Mouse (Mus musculus) lung, embryonic 16.5 days (tissue): Measurements from ENCODE around the gene Ccdc92b. TPM values are rescaled to one million over a fixed set of nuclear protein-coding genes. Genes with fewer than 3 reads are reported as not detected.
A peak's percentile ranks its signal among the peaks of the same experiment; 100 is the strongest.

Experiments
- ATAC-seq: fragments of 200-750 bp; cut with Nextera tagmentation; 2 replicates; pipeline ENCODE4 v1.8.0; 2017; ENCODE audit warnings: low read depth, mild to moderate bottlenecking, moderate library complexity
- H3K27ac ChIP-seq: fragments of 300-500 bp; sonication (generic); 2 replicates; pipeline ENCODE4 v1.5.1; 2014; ENCODE audit warnings: mild to moderate bottlenecking, control low read depth, low read length
- H3K27me3 ChIP-seq: fragments of 300-500 bp; sonication (generic); 2 replicates; pipeline ENCODE4 v1.6.1; 2014; ENCODE audit warnings: low read depth, low read length, mixed read lengths; ENCODE audit not compliant: control insufficient read depth, insufficient read depth
- H3K36me3 ChIP-seq: fragments of 300-500 bp; sonication (generic); 2 replicates; pipeline ENCODE4 v1.6.1; 2014; ENCODE audit warnings: low read length; ENCODE audit not compliant: control insufficient read depth, insufficient read depth
- H3K4me1 ChIP-seq: fragments of 300-500 bp; sonication (generic); replicated peaks from 2 replicates; pipeline ENCODE4 v1.6.1; 2014; ENCODE audit warnings: low read length, mixed read lengths; ENCODE audit not compliant: control insufficient read depth, insufficient read depth
- H3K4me2 ChIP-seq: fragments of 300-500 bp; sonication (generic); 2 replicates; pipeline ENCODE4 v1.6.1; 2014; ENCODE audit warnings: low read depth, low read length, control low read depth
- H3K4me3 ChIP-seq: fragments of 300-500 bp; sonication (generic); 2 replicates; pipeline ENCODE4 v1.5.1; 2014; ENCODE audit warnings: mild to moderate bottlenecking, low read length, control low read depth
- H3K9ac ChIP-seq: fragments of 300-500 bp; sonication (generic); 2 replicates; pipeline ENCODE4 v1.6.1; 2014; ENCODE audit warnings: low read length, control low read depth
- H3K9me3 ChIP-seq: fragments of 300-500 bp; sonication (generic); 2 replicates; pipeline ENCODE4 v1.6.1; 2016; ENCODE audit warnings: low read length; ENCODE audit not compliant: control insufficient read depth
- WGBS: fragments of 180-500 bp; shearing (Covaris S2); extraction: QIAGEN DNeasy Blood & Tissue Kit; methylation state at CpG from one replicate; pipeline ENCODE4 v1.1.7; 2014; 5-methylcytosine and 5-hydroxymethylcytosine counted together
- polyA plus RNA-seq: library from polyadenylated mRNA; unstranded; fragments of >200 nt; fragmentation: Nextera tagmentation; extraction: Ambion mirVana; gene quantifications from 2 replicates; pipeline ENCODE4 v1.2.1, GENCODE M21; 2015

Ccdc92b gene
- polyA plus RNA-seq, 1 experiment from 2014 or later = 0.33 TPM

DNA sequence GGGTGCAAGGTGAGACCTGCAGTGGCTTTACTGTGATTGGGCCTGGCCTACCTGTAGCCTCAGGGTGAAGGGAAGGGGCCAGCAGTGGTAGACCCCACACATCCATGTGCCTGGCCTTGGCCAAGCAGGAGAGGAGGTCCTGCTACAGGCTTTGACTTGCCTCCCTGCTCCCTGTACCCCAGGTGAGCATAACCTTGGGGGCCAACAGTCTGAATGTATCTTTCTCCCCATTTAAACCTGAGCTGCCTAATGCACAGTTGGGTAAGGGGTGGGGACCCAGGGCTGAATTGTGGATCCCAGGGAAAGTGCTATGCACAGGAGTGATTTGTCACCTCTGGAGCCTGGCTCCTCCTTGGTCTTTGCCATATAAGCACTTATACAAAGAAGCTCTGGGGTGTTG, 50.7 kb downstream of the Ccdc92b start:
- Histone ChIP-seq H3K9me3 (no peaks in the 10 kb centered on the region), H3K4me1 (no peaks in the 10 kb centered on the region), H3K27me3 (no peaks in the 10 kb centered on the region), H3K9ac (no peak overlapping the region), H3K4me3 (no peak overlapping the region), H3K36me3 (peaks cover 32% of the 10 kb centered on the region), H3K4me2 (no peak overlapping the region), H3K27ac (no peak overlapping the region)
- no peak for ATAC-seq

DNA sequence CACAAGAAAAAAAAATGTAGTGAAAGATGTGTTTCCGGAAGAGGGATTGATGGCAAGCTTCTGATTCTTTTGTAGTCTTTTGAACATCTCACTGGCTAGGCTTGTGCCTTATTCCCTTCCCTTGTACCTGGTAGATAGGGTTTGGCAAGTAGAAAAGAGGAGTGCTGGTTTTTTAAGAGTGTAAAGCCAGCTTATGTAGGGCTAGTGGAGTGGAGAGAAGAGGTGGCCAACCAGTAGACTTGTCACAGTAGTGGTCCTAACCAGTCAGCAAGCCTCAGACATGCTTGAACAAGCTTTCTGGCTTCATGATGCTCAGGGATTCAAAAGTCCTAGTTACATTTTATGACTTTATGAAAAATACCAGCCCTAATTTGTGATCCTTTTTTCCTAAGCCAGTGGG, 51.6 kb downstream of the Ccdc92b start:
- Histone ChIP-seq H3K27ac (no peak overlapping the region), H3K27me3 (no peaks in the 10 kb centered on the region)

DNA sequence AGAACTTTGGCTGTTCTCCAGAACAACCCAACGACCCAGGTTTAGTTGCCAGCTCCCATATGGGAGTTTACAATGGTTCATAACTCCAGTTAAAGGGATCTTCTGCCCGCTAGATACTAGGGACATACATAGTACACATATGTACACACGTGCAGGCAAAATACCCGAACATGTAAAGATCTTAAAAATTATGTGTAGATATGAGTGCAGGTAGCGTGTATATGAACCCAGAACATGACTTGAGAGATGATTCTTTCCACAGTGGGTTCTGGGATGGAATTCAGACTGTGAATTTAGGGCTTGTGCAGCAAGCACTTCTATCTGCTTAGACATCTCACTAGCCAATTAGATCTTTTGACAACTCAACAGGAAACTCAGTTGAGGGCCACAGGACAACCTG, 52.4 kb downstream of the Ccdc92b start:
- Histone ChIP-seq H3K9me3 (no peaks in the 10 kb centered on the region), H3K27ac (no peak overlapping the region), H3K27me3 (no peaks in the 10 kb centered on the region), H3K36me3 (peaks cover 26% of the 10 kb centered on the region), H3K4me3 (no peak overlapping the region), H3K4me2 (no peak overlapping the region), H3K9ac (no peak overlapping the region), H3K4me1 (no peaks in the 10 kb centered on the region)
- no peak for ATAC-seq
- 82% methylated on average over 5 of the region's 5 CpGs for WGBS

More for the DNA sequence above, 51.6 kb downstream of the Ccdc92b start:
- Histone ChIP-seq H3K9ac (no peak overlapping the region), H3K4me3 (no peak overlapping the region), H3K4me2 (no peak overlapping the region), H3K9me3 (no peaks in the 10 kb centered on the region), H3K36me3 (peaks cover 30% of the 10 kb centered on the region), H3K4me1 (no peaks in the 10 kb centered on the region)
- ATAC-seq = no peak
- 73% methylated on average over 1 of the region's 1 CpGs for WGBS

DNA sequence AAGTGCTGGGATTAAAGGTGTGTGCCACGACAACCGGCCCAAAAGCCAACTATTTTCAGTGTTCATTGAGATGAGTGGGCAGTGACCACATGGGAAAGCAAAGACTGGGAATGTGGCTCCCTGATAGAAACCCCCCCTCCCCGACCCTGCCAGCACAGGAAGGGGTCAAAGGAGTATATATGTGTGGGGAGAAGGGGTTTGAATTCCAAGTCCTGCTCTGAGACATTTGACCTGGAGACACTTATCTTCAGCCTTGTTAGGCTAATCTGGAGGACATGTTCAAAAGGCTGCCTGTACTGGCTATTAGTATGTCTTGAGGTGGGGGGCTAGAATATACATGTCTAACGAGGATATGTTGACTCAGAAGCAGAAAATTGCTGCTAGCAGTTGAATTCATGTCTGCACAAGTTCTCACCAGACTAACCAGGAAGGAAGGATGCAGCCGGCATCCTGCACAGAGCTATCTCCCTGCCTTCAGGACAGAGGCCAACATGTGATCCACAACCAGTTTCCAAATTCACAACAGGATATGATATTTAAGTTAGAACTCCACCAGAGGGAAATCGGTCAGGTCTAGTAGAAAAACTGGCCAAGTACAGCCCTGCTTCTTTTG, 53.6 kb downstream of the Ccdc92b start:
- Histone ChIP-seq H3K4me2 (no peak overlapping the region), H3K27ac (no peak overlapping the region), H3K4me3 (no peak overlapping the region), H3K9me3 (no peaks in the 10 kb centered on the region), H3K27me3 (no peaks in the 10 kb centered on the region), H3K36me3 (peaks cover 21% of the 10 kb centered on the region), H3K4me1 (no peaks in the 10 kb centered on the region), H3K9ac (no peak overlapping the region)
- ATAC-seq = peak; percentile 10; the same call in 1 of the 2 replicates
- 75% methylated on average over 6 of the region's 6 CpGs for WGBS

DNA sequence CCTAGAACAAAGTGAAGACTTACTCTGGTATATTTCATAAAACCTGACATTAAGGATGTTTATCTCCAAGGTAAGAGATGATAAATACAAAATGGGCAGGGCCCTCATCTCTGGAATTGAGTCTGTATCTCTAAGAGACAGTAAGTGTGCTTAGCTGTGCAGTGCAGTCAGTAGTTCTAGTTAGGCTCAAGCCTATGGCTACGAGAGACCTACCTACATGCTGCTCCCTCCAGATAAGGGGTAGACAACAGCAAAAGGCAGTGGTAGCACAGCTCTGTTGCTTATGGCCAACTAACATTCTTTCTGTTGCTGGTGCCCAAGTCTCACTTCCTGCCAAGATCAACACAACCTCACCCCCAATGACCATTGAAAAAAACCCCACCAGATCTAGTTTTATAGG, 54.2 kb downstream of the Ccdc92b start:
- peaks cover 23% of the 10 kb centered on the region for H3K36me3 ChIP-seq
- no peak overlapping the region for H3K4me3 ChIP-seq
- no peaks in the 10 kb centered on the region for H3K9me3 ChIP-seq
- ATAC-seq = 0 out of 2 replicates have a peak, but pooled peaks have one; percentile 31
- H3K27ac ChIP-seq = no peak overlapping the region
- H3K4me2 ChIP-seq = no peak overlapping the region
- H3K4me1 ChIP-seq = no peaks in the 10 kb centered on the region
- no peak overlapping the region for H3K9ac ChIP-seq
- WGBS = 76% methylated on average over 1 of the region's 1 CpGs
- H3K27me3 ChIP-seq = no peaks in the 10 kb centered on the region

DNA sequence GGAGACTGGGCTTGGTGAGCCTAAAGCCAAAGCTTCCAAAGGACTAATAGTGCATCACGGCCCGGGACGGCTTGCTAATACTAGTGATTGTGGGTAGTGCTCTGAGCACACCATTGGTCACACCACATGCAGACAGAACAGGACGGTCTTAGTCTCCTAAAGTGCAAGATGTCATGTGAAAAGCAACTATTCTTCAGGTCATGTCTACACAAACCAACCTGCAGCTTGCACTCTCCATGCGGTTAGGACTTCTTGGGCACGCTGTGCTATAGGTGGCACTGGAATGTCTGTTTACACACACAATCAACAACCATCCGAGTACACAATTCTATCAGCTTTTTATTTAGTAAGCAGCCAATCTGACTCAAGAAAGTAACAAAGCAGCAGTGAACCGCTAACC, 55.3 kb downstream of the Ccdc92b start:
- no peaks in the 10 kb centered on the region for H3K27me3 ChIP-seq
- no peak for ATAC-seq
- H3K4me3 ChIP-seq = no peak overlapping the region
- WGBS = 94% methylated on average over 8 of the region's 8 CpGs
- H3K4me2 ChIP-seq = no peak overlapping the region
- no peaks in the 10 kb centered on the region for H3K4me1 ChIP-seq
- no peak overlapping the region for H3K27ac ChIP-seq
- no peak overlapping the region for H3K9ac ChIP-seq
- peaks cover 28% of the 10 kb centered on the region for H3K36me3 ChIP-seq
- H3K9me3 ChIP-seq = no peaks in the 10 kb centered on the region

DNA sequence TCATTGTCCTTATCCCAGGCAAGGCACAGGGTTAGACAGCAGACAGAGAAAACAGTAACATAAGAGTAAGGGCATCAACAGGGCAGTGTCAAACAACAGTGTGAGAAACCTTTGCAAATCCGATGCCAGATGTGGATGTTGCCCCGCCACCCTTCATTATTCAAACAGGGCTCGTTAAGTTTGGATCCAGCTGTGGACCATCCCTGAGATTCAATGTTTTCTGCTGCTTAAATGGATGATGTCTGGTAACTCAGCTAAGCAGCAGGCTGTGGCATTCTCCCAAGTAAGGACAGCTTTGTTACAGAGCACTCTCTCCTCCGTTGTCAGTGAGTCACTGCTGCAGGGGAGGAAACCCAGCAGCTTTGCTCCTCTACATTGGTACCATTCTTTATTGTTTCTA, 55.8 kb downstream of the Ccdc92b start:
- no peak for ATAC-seq
- Histone ChIP-seq H3K36me3 (peaks cover 28% of the 10 kb centered on the region), H3K27ac (no peak overlapping the region), H3K9me3 (no peaks in the 10 kb centered on the region), H3K4me2 (no peak overlapping the region), H3K4me1 (no peaks in the 10 kb centered on the region), H3K27me3 (no peaks in the 10 kb centered on the region), H3K4me3 (no peak overlapping the region), H3K9ac (no peak overlapping the region)
- 84% methylated on average over 4 of the region's 4 CpGs for WGBS

Other genes with a start within 250 kb of the Ccdc92b start
- 1.2 and 1.5 TPM in 2 replicates for gene Rap1gap2, start 8.7 kb upstream of the Ccdc92b start, polyA plus RNA-seq
- gene Cluh, start 29.9 kb downstream of the Ccdc92b start, polyA plus RNA-seq = 17.7 and 18.9 TPM in 2 replicates
- 40.7 and 44.9 TPM in 2 replicates for gene Pafah1b1, start 105.1 kb downstream of the Ccdc92b start, polyA plus RNA-seq
- 44.3 and 47.5 TPM in 2 replicates for gene Mettl16, start 151.2 kb downstream of the Ccdc92b start, polyA plus RNA-seq
- gene Mnt, start 211.3 kb downstream of the Ccdc92b start, polyA plus RNA-seq = 3.0 and 3.1 TPM in 2 replicates